ENCODE assay signal across 11 mouse cellular contexts in genomic region chr17:47976999-47977357, GRCm38 (mm10). TPM values are rescaled to one million over a fixed set of nuclear protein-coding genes. Genes with fewer than 3 reads are reported as not detected.
DNase-seq lines count a peak whose midpoint lies in the region; ATAC-seq and TF ChIP-seq lines count a peak whose summit lies in the region.
"Had no signal": no experiment of that assay in that cellular context is flagged by ENCODE, and none has a peak within 500 bp of the region (broad histone marks: within the 10 kb centered on the region; RNA-seq: fewer than 3 reads in every experiment).

No protein-coding gene starts in this region.

- peaks cover 7% of the 10 kb centered on the region; the same call in 1 of the 2 replicates for H3K4me1 ChIP-seq in kidney, adult 2 months (ENCODE audit: control insufficient read depth, insufficient read depth, low read length)
- peaks cover 13% of the 10 kb centered on the region for H3K4me1 ChIP-seq in forebrain, postnatal 0 days (ENCODE audit: insufficient read depth)
- H3K4me1 ChIP-seq in midbrain, embryonic 14.5 days (ENCODE audit: control insufficient read depth, insufficient read depth, low read length) = peaks cover 29% of the 10 kb centered on the region

- no peaks in the 10 kb centered on the region for H3K9me3 ChIP-seq in forebrain, postnatal 0 days (ENCODE audit: low read length)
- no peaks in the 10 kb centered on the region for H3K9me3 ChIP-seq in midbrain, embryonic 14.5 days (ENCODE audit: control insufficient read depth, low read length)
- H3K9me3 ChIP-seq: kidney, embryonic 15.5 days had no signal

- ATAC-seq in forebrain, postnatal 0 days = no peak
- no peak for ATAC-seq in midbrain, embryonic 14.5 days (ENCODE audit: low FRiP score, low TSS enrichment)

- H3K4me3 ChIP-seq in kidney, adult 2 months (ENCODE audit: insufficient read depth, low read depth, low read length) = no peak overlapping the region
- H3K4me3 ChIP-seq in forebrain, postnatal 0 days (ENCODE audit: low read depth, low read length) = no peak overlapping the region
- no peak overlapping the region for H3K4me3 ChIP-seq in midbrain, embryonic 14.5 days (replicated peaks; ENCODE audit: low read depth, low read length)

- TF ChIP-seq POLR2A in kidney, adult 2 months (IDR thresholded peaks at IDR 0.05; ENCODE audit: low read depth, low read length) = no peak

- H3K27ac ChIP-seq in kidney, adult 2 months (ENCODE audit: insufficient read depth, low read depth, low read length) = no peak overlapping the region
- H3K27ac ChIP-seq in forebrain, postnatal 0 days (ENCODE audit: low read depth, low read length) = no peak overlapping the region
- H3K27ac ChIP-seq in midbrain, embryonic 14.5 days (replicated peaks; ENCODE audit: low read depth, low read length) = peak overlapping the region; percentile 83; the same call in 1 of the 2 replicates

- no peaks in the 10 kb centered on the region for H3K27me3 ChIP-seq in kidney, adult 2 months (replicated peaks; ENCODE audit: control insufficient read depth, insufficient read depth, low read length)
- peaks cover 10% of the 10 kb centered on the region for H3K27me3 ChIP-seq in forebrain, postnatal 0 days (ENCODE audit: insufficient read depth, low read length)
- H3K27me3 ChIP-seq in midbrain, embryonic 14.5 days (ENCODE audit: control insufficient read depth, insufficient read depth, low read length) = peaks cover 8% of the 10 kb centered on the region; the same call in 1 of the 2 replicates

- DNase-seq in kidney, adult 2 months = no peak
- no peak for DNase-seq in kidney, adult 8-10 months
- DNase-seq in ZHBTc4 (ENCODE audit: low read depth, low spot score) = peak; percentile 83
- no peak for DNase-seq in forebrain, postnatal 0 days
- DNase-seq in midbrain, embryonic 14.5 days = no peak
- no peak for DNase-seq in cerebellum, adult 8-10 months
- no peak for DNase-seq in right cerebral cortex, adult 2 months (ENCODE audit: low spot score in 2 of 2)
- no peak for DNase-seq in embryo, embryonic 11 days
- DNase-seq: lung, postnatal 36 days; thymus, postnatal 4 days had no signal

- no peak overlapping the region for H3K9ac ChIP-seq in forebrain, postnatal 0 days
- no peak overlapping the region for H3K9ac ChIP-seq in midbrain, embryonic 14.5 days (replicated peaks; ENCODE audit: low read length)
- H3K9ac ChIP-seq: kidney, embryonic 15.5 days had no signal

- H3K36me3 ChIP-seq in kidney, adult 2 months (ENCODE audit: control insufficient read depth, insufficient read depth, low read length) = no peaks in the 10 kb centered on the region
- no peaks in the 10 kb centered on the region for H3K36me3 ChIP-seq in forebrain, postnatal 0 days (ENCODE audit: insufficient read depth)
- no peaks in the 10 kb centered on the region for H3K36me3 ChIP-seq in midbrain, embryonic 14.5 days (ENCODE audit: control insufficient read depth, insufficient read depth, low read length)
- H3K36me3 ChIP-seq: kidney, embryonic 15.5 days had no signal

- no peak overlapping the region for H3K4me2 ChIP-seq in forebrain, postnatal 0 days (ENCODE audit: low read depth)
- no peak overlapping the region for H3K4me2 ChIP-seq in midbrain, embryonic 14.5 days (ENCODE audit: low read length)

- WGBS in kidney, adult 2 months = 97% methylated on average over 7 of the region's 7 CpGs
- 90% methylated on average over 7 of the region's 7 CpGs for WGBS in forebrain, postnatal 0 days
- WGBS in midbrain, embryonic 14.5 days = 83% methylated on average over 7 of the region's 7 CpGs

- 0 out of 2 replicates have a peak, but pooled peaks have one; percentile 14 for TF ChIP-seq CTCF in kidney, adult 2 months (conservative IDR thresholded peaks at IDR 0.05; ENCODE audit: insufficient read depth, insufficient read length, low read depth, low read length)
- 0 out of 2 replicates have a peak, but pooled peaks have one; percentile 15 for TF ChIP-seq CTCF in forebrain, postnatal 0 days (IDR thresholded peaks at IDR 0.05; ENCODE audit: low read depth)

RNA-seq across cellular contexts. Expression of gene Foxp4, which starts 52.5 kb away (rescaled TPM):
- polyA plus RNA-seq in kidney, adult 2 months (2012; rRNA removed) = 23.5 and 27.4 TPM in 2 replicates
- 108 and 109 TPM in 2 replicates for total RNA-seq in forebrain, postnatal 0 days (2014; rRNA removed)
- polyA plus RNA-seq in forebrain, postnatal 0 days (2015; fragmentation: Nextera tagmentation; extraction: Ambion mirVana) = 45.7 and 56.4 TPM in 2 replicates
- 40.6 and 40.9 TPM in 2 replicates for polyA plus RNA-seq in midbrain, embryonic 14.5 days (2014; fragmentation: Nextera tagmentation; extraction: Ambion mirVana)
